Mouse (Mus musculus) lung, postnatal 25 days (tissue): ENCODE results near the gene Pcsk5.

Experiments
- DNase-seq: peaks from one replicate; pipeline ENCODE4 v3.0.0; 2022; ENCODE audit warnings: low spot score

The Pcsk5 gene

GRCm38 (mm10) chr19:17806626-17807025, 30.8 kb downstream of the Pcsk5 start:
- DNase-seq: no peak

- no peak for DNase-seq
Measured at GRCm38 (mm10) chr19:17800798-17801197, 36.6 kb downstream of the Pcsk5 start.

GRCm38 (mm10) chr19:17799419-17800185, 37.8 kb downstream of the Pcsk5 start:
- DNase-seq: no peak

- no peak for DNase-seq
Measured at GRCm38 (mm10) chr19:17793457-17793856, 44.0 kb downstream of the Pcsk5 start.

- DNase-seq: peak; percentile 33
Measured at GRCm38 (mm10) chr19:17791485-17792052, 45.9 kb downstream of the Pcsk5 start.

- DNase-seq: peak; percentile 51
Measured at GRCm38 (mm10) chr19:17788617-17789317, 48.7 kb downstream of the Pcsk5 start.

GRCm38 (mm10) chr19:17786744-17787143, 50.7 kb downstream of the Pcsk5 start:
- DNase-seq: no peak

- DNase-seq: no peak
Measured at GRCm38 (mm10) chr19:17784401-17785192, 52.8 kb downstream of the Pcsk5 start.

- DNase-seq: no peak
Measured at GRCm38 (mm10) chr19:17783231-17783630, 54.2 kb downstream of the Pcsk5 start.

- no peak for DNase-seq
Measured at GRCm38 (mm10) chr19:17781323-17781722, 56.1 kb downstream of the Pcsk5 start.

GRCm38 (mm10) chr19:17775943-17776342, 61.5 kb downstream of the Pcsk5 start:
- DNase-seq: no peak

- no peak for DNase-seq
Measured at GRCm38 (mm10) chr19:17775097-17775496, 62.3 kb downstream of the Pcsk5 start.

GRCm38 (mm10) chr19:17774061-17774460, 63.4 kb downstream of the Pcsk5 start:
- DNase-seq: no peak

- DNase-seq: no peak
Measured at GRCm38 (mm10) chr19:17769610-17770399, 67.6 kb downstream of the Pcsk5 start.

- no peak for DNase-seq
Measured at GRCm38 (mm10) chr19:17765001-17765400, 72.4 kb downstream of the Pcsk5 start.

GRCm38 (mm10) chr19:17762740-17763139, 74.7 kb downstream of the Pcsk5 start:
- no peak for DNase-seq

- no peak for DNase-seq
Measured at GRCm38 (mm10) chr19:17761678-17762077, 75.8 kb downstream of the Pcsk5 start.

- no peak for DNase-seq
Measured at GRCm38 (mm10) chr19:17752841-17753240, 84.6 kb downstream of the Pcsk5 start.

GRCm38 (mm10) chr19:17748331-17748730, 89.1 kb downstream of the Pcsk5 start:
- DNase-seq: no peak

- no peak for DNase-seq
Measured at GRCm38 (mm10) chr19:17745380-17745779, 92.1 kb downstream of the Pcsk5 start.

- no peak for DNase-seq
Measured at GRCm38 (mm10) chr19:17744474-17745069, 92.9 kb downstream of the Pcsk5 start.
